Mouse (Mus musculus) lung, postnatal 0 days (tissue): ENCODE measurements around the gene Cacna2d2.

Experiments
- CTCF ChIP-seq: IDR thresholded peaks from 2 replicates; pipeline ENCODE4 v1.5.1; 2016; ENCODE audit warnings: antibody characterized with exemption, mild to moderate bottlenecking
- EP300 ChIP-seq: IDR thresholded peaks from 2 replicates; pipeline ENCODE4 v1.6.1; 2016; ENCODE audit warnings: antibody characterized with exemption, mild to moderate bottlenecking, control low read depth

- no peak for TF ChIP-seq CTCF
- TF ChIP-seq EP300: no peak
These were observed at the start of gene Cacna2d2 for GRCm38 (mm10) chr9:107399491-107399971.
